ENCODE assay signal across 17 mouse cellular contexts in the genomic region with DNA sequence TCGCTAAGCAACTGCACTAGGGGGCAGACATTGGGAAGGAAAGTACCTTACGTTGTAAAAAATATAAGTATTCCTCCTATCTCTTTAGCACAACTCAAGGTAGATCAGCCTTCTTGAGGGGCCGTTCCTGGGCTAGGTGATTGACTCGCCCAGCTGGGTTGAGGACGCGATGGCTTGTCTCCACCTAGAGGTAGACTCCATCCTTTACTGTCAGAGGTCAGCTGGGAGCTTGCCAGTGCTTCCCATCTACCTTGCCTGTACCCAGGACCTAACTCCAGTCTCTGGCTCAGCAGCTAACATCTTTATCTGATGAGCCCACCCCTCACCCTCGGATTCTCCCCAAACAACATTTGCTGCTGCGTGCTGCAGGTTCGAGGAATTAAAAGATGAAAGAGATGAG. TPM values are rescaled to one million over a fixed set of nuclear protein-coding genes. Genes with fewer than 3 reads are reported as not detected.
DNase-seq lines count a peak whose midpoint lies in the region; ATAC-seq and TF ChIP-seq lines count a peak whose summit lies in the region.
"Had no signal": no experiment of that assay in that cellular context is flagged by ENCODE, and none has a peak within 500 bp of the region (broad histone marks: within the 10 kb centered on the region; RNA-seq: fewer than 3 reads in every experiment).

No protein-coding gene starts in this region.

- H3K36me3 ChIP-seq in heart, postnatal 0 days (replicated peaks; ENCODE audit: control insufficient read depth, insufficient read depth, low read length): no peaks in the 10 kb centered on the region
- H3K36me3 ChIP-seq in heart, embryonic 12.5 days: no peaks in the 10 kb centered on the region
- no peaks in the 10 kb centered on the region for H3K36me3 ChIP-seq in liver, embryonic 14.5 days (replicated peaks; ENCODE audit: control insufficient read depth, insufficient read depth, low read depth)
- H3K36me3 ChIP-seq: heart, embryonic 10.5 days; kidney, embryonic 15.5 days; limb, embryonic 13.5 days; midbrain, embryonic 13.5 days had no signal

- H3K9ac ChIP-seq in heart, postnatal 0 days (replicated peaks; ENCODE audit: low read depth, low read length): no peak overlapping the region
- H3K9ac ChIP-seq in heart, embryonic 12.5 days: no peak overlapping the region
- H3K9ac ChIP-seq in liver, embryonic 14.5 days (replicated peaks): no peak overlapping the region
- H3K9ac ChIP-seq: kidney, embryonic 15.5 days; limb, embryonic 13.5 days; midbrain, embryonic 13.5 days had no signal

- no peak for TF ChIP-seq EP300 in heart, postnatal 0 days (IDR thresholded peaks at IDR 0.05; ENCODE audit: low read depth)
- TF ChIP-seq EP300 in liver, embryonic 14.5 days (IDR thresholded peaks at IDR 0.05; ENCODE audit: low read depth): no peak

- H3K4me1 ChIP-seq in cerebellum, adult 2 months (ENCODE audit: control insufficient read depth, insufficient read depth, low read length): peaks cover 10% of the 10 kb centered on the region
- no peaks in the 10 kb centered on the region for H3K4me1 ChIP-seq in heart, postnatal 0 days (ENCODE audit: control insufficient read depth, insufficient read depth)
- H3K4me1 ChIP-seq in heart, embryonic 12.5 days (replicated peaks): no peaks in the 10 kb centered on the region
- no peaks in the 10 kb centered on the region for H3K4me1 ChIP-seq in liver, embryonic 14.5 days (replicated peaks; ENCODE audit: control insufficient read depth in 2 of 2, insufficient read depth in 2 of 2, low read length in 1 of 2)
- H3K4me1 ChIP-seq: heart, embryonic 10.5 days; kidney, embryonic 15.5 days; limb, embryonic 13.5 days; midbrain, embryonic 13.5 days had no signal

- DNase-seq in cerebellum, adult 2 months: no peak
- no peak for DNase-seq in heart, postnatal 0 days (ENCODE audit: low spot score)
- no peak for DNase-seq in liver, embryonic 14.5 days (ENCODE audit: low read depth in 3 of 3, low spot score in 3 of 3)
- DNase-seq in liver: no peak
- DNase-seq in ZHBTc4 (ENCODE audit: low read depth, low spot score): peak; percentile 43
- no peak for DNase-seq in adrenal gland, adult 18-20 months (ENCODE audit: low spot score in 2 of 2)
- DNase-seq: embryo, embryonic 11 days; layer of hippocampus, postnatal 36 days; lung, postnatal 14 days; right cerebral cortex, postnatal 4 days had no signal

- peak; percentile 44; the same call in 1 of the 2 replicates for TF ChIP-seq CTCF in cerebellum, adult 2 months (IDR thresholded peaks at IDR 0.05; ENCODE audit: borderline replicate concordance, insufficient read depth, low read depth, low read length)
- TF ChIP-seq CTCF in heart, postnatal 0 days (IDR thresholded peaks at IDR 0.05; ENCODE audit: low read depth): peak; percentile 43
- TF ChIP-seq CTCF in liver, embryonic 14.5 days (IDR thresholded peaks at IDR 0.05; ENCODE audit: low read depth): peak; percentile 34

- no peak overlapping the region for H3K27ac ChIP-seq in cerebellum, adult 2 months (ENCODE audit: insufficient read depth, low read length)
- H3K27ac ChIP-seq in heart, postnatal 0 days (ENCODE audit: low read depth): no peak overlapping the region
- no peak overlapping the region for H3K27ac ChIP-seq in heart, embryonic 12.5 days (ENCODE audit: poor library complexity, severe bottlenecking)
- no peak overlapping the region for H3K27ac ChIP-seq in liver, embryonic 14.5 days
- H3K27ac ChIP-seq: heart, embryonic 10.5 days; kidney, embryonic 15.5 days; limb, embryonic 13.5 days; midbrain, embryonic 13.5 days had no signal

- TF ChIP-seq POLR2A in cerebellum, adult 2 months (IDR thresholded peaks at IDR 0.05; ENCODE audit: borderline replicate concordance, insufficient read depth, low read length): no peak

- 67% methylated on average over 9 of the region's 9 CpGs for WGBS in cerebellum, adult 2 months
- 36% methylated on average over 9 of the region's 9 CpGs for WGBS in heart, postnatal 0 days
- 37% methylated on average over 9 of the region's 9 CpGs for WGBS in heart, embryonic 12.5 days
- 36% methylated on average over 9 of the region's 9 CpGs for WGBS in liver, embryonic 14.5 days (ENCODE audit: insufficient replicate concordance)

- no peak overlapping the region for H3K4me2 ChIP-seq in heart, postnatal 0 days (ENCODE audit: low read depth, low read length)
- no peak overlapping the region for H3K4me2 ChIP-seq in heart, embryonic 12.5 days
- no peak overlapping the region for H3K4me2 ChIP-seq in liver, embryonic 14.5 days (ENCODE audit: low read depth)
- H3K4me2 ChIP-seq: kidney, embryonic 15.5 days; limb, embryonic 13.5 days; midbrain, embryonic 13.5 days had no signal

- ATAC-seq in cerebellum, adult (ENCODE audit: insufficient number of reproducible peaks, low FRiP score, low TSS enrichment): no peak
- ATAC-seq in heart, postnatal 0 days (ENCODE audit: insufficient read depth, low read depth): peak; percentile 33; the same call in 1 of the 2 replicates
- ATAC-seq in heart, embryonic 12.5 days (ENCODE audit: insufficient number of reproducible peaks, low FRiP score): no peak
- ATAC-seq in liver, embryonic 14.5 days (ENCODE audit: insufficient read depth): no peak
- ATAC-seq: midbrain, embryonic 13.5 days had no signal

- H3K27me3 ChIP-seq in cerebellum, adult 2 months (ENCODE audit: control insufficient read depth, insufficient read depth, low read length): no peaks in the 10 kb centered on the region
- H3K27me3 ChIP-seq in heart, postnatal 0 days (ENCODE audit: control insufficient read depth, insufficient read depth, low read length): no peaks in the 10 kb centered on the region
- H3K27me3 ChIP-seq in heart, embryonic 12.5 days (replicated peaks): no peaks in the 10 kb centered on the region
- H3K27me3 ChIP-seq in liver, embryonic 14.5 days (ENCODE audit: control insufficient read depth, insufficient read depth, low read length): no peaks in the 10 kb centered on the region
- H3K27me3 ChIP-seq: kidney, embryonic 15.5 days; limb, embryonic 13.5 days had no signal

- no peaks in the 10 kb centered on the region for H3K9me3 ChIP-seq in heart, postnatal 0 days (replicated peaks; ENCODE audit: control insufficient read depth, low read length)
- 0 out of 2 replicates have a peak, but pooled peaks cover 3% of the 10 kb centered on the region for H3K9me3 ChIP-seq in heart, embryonic 12.5 days (replicated peaks)
- H3K9me3 ChIP-seq in liver, embryonic 14.5 days (ENCODE audit: control insufficient read depth, low read length): no peaks in the 10 kb centered on the region
- H3K9me3 ChIP-seq: heart, embryonic 10.5 days; kidney, embryonic 15.5 days; limb, embryonic 13.5 days; midbrain, embryonic 13.5 days had no signal

- no peak overlapping the region for H3K4me3 ChIP-seq in cerebellum, adult 2 months (replicated peaks; ENCODE audit: insufficient read depth, low read depth, low read length)
- no peak overlapping the region for H3K4me3 ChIP-seq in heart, postnatal 0 days (ENCODE audit: low read depth, low read length)
- H3K4me3 ChIP-seq in heart, embryonic 12.5 days: no peak overlapping the region
- H3K4me3 ChIP-seq in liver, embryonic 14.5 days (ENCODE audit: insufficient read depth in 1 of 2, low read depth in 2 of 2, low read length in 2 of 2): no peak overlapping the region
- H3K4me3 ChIP-seq: erythroblast, embryonic 14.5 days; heart, embryonic 10.5 days; kidney, embryonic 15.5 days; limb, embryonic 13.5 days; midbrain, embryonic 13.5 days had no signal

RNA-seq across cellular contexts. Expression of a gene that starts 59.4 kb away (rescaled TPM):
- polyA plus RNA-seq in cerebellum, adult 2 months (2012; rRNA removed): 20.1 and 21.5 TPM in 2 replicates
- 7.8 and 9.0 TPM in 2 replicates for total RNA-seq in heart, postnatal 0 days (2014; rRNA removed; ENCODE audit: low replicate concordance)
- polyA plus RNA-seq in heart, postnatal 0 days (2015; fragmentation: Nextera tagmentation; extraction: Ambion mirVana): 4.9 and 5.4 TPM in 2 replicates
- polyA plus RNA-seq in heart, embryonic 12.5 days (2016; fragmentation: Nextera tagmentation; extraction: Ambion mirVana): 12.2 and 12.4 TPM in 2 replicates
- 3.0 and 4.8 TPM in 2 replicates for polyA plus RNA-seq in liver, embryonic 14.5 days (2012; rRNA removed)
- polyA plus RNA-seq in liver, embryonic 14.5 days (2014; fragmentation: Nextera tagmentation; extraction: Ambion mirVana): 8.8 TPM in 2 replicates
- 10 to 100 TPM; 19.0 to 20.9 TPM for total RNA-seq in adrenal gland, adult 18-20 months (2021)
